Mouse (Mus musculus) retina, embryonic 14.5 days (tissue): ENCODE measurements at regions not wholly inside any gene's neighbourhood (a gene's known extent, or its start where the extent isn't known, plus 50 kb on each side); places are given as distances from the start of the nearest gene placed in this dataset.
"Not testable (repeated sequence)": the region's sequence is repeated elsewhere in the genome, so short reads cannot be mapped to it uniquely, and the experiment has no call there.

ENCODE experiments used
- DNase-seq: peaks from one replicate; pipeline ENCODE4 v3.0.0-alpha.2; 2015; ENCODE audit warnings: low spot score

GRCm38 (mm10) chr13:52202372-52202771 lies 328.7 kb downstream of the Diras2 start:
- no peak for DNase-seq

GRCm38 (mm10) chr13:52205951-52206350 lies 325.1 kb downstream of the Diras2 start:
- DNase-seq, result no peak

GRCm38 (mm10) chr13:52216343-52216742 lies 314.7 kb downstream of the Diras2 start:
- no peak for DNase-seq

GRCm38 (mm10) chr13:52217066-52217465 lies 314.0 kb downstream of the Diras2 start:
- no peak for DNase-seq

- no peak for DNase-seq
Measured at GRCm38 (mm10) chr13:52217741-52218140, 313.3 kb downstream of the Diras2 start.

GRCm38 (mm10) chr13:52222315-52223097 lies 308.6 kb downstream of the Diras2 start:
- peak; percentile 6 for DNase-seq

GRCm38 (mm10) chr13:52223098-52223962 lies 307.7 kb downstream of the Diras2 start:
- peak; percentile 70 for DNase-seq

- DNase-seq, result no peak
Measured at GRCm38 (mm10) chr13:52233971-52234370, 297.1 kb downstream of the Diras2 start.

- DNase-seq, result no peak
Measured at GRCm38 (mm10) chr13:52236105-52236504, 295.0 kb downstream of the Diras2 start.

- no peak for DNase-seq
Measured at GRCm38 (mm10) chr13:52239563-52239962, 291.5 kb downstream of the Diras2 start.

GRCm38 (mm10) chr13:52241761-52242160 lies 289.3 kb downstream of the Diras2 start:
- no peak for DNase-seq

- no peak for DNase-seq
Measured at GRCm38 (mm10) chr13:52249492-52249891, 281.6 kb downstream of the Diras2 start.

- DNase-seq, result no peak
Measured at GRCm38 (mm10) chr13:52250371-52250770, 280.7 kb downstream of the Diras2 start.

- DNase-seq, result no peak
Measured at GRCm38 (mm10) chr13:52252303-52252702, 278.8 kb downstream of the Diras2 start.

GRCm38 (mm10) chr13:52252726-52253125 lies 278.4 kb downstream of the Diras2 start:
- not testable (repeated sequence) for DNase-seq

- peak; percentile 76 for DNase-seq
Measured at GRCm38 (mm10) chr13:52253138-52253537, 277.9 kb downstream of the Diras2 start.

- peak; percentile 83 for DNase-seq
Measured at GRCm38 (mm10) chr13:52254185-52254584, 276.9 kb downstream of the Diras2 start.

- peak; percentile 59 for DNase-seq
Measured at GRCm38 (mm10) chr13:52255697-52256096, 275.4 kb downstream of the Diras2 start.

- no peak for DNase-seq
Measured at GRCm38 (mm10) chr13:52258373-52258772, 272.7 kb downstream of the Diras2 start.

GRCm38 (mm10) chr13:52262949-52263550 lies 268.0 kb downstream of the Diras2 start:
- no peak for DNase-seq

GRCm38 (mm10) chr13:52268279-52268678 lies 262.8 kb downstream of the Diras2 start:
- DNase-seq, result no peak

- no peak for DNase-seq
Measured at GRCm38 (mm10) chr13:52273502-52274246, 257.4 kb downstream of the Diras2 start.
